Mouse (Mus musculus) T-helper 1 cell (primary cell): ENCODE results near the gene Jade1.

Source experiments
- in situ Hi-C: fragments of 300-600 bp; cut with MboI, MseI; formaldehyde crosslinking; loops from one replicate; pipeline ENCODE4 v1.15.1; 2025; ENCODE audit warnings: high pct_unique_total_duplicates

Jade1 gene

DNA sequence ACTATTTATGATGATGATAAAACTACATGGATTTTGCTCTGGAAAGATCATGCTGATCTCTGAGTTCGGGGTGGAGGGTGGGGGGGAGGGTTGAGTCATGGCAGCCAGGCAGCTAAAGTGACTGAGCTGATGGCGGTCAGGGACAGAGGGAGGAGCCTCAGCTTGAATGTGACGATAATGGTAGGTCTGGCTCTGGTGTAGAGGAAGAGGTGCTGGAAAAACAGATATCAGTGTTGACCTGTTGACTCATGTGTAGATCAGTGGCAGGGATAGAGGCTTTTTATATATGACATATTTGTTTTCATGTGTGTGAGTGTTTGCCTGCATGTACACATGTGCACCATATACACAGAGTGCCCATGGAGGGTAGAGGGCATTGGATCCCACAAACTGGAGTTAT, 3.9 kb upstream of the Jade1 start:
- in situ Hi-C loops, result no loop called here

DNA sequence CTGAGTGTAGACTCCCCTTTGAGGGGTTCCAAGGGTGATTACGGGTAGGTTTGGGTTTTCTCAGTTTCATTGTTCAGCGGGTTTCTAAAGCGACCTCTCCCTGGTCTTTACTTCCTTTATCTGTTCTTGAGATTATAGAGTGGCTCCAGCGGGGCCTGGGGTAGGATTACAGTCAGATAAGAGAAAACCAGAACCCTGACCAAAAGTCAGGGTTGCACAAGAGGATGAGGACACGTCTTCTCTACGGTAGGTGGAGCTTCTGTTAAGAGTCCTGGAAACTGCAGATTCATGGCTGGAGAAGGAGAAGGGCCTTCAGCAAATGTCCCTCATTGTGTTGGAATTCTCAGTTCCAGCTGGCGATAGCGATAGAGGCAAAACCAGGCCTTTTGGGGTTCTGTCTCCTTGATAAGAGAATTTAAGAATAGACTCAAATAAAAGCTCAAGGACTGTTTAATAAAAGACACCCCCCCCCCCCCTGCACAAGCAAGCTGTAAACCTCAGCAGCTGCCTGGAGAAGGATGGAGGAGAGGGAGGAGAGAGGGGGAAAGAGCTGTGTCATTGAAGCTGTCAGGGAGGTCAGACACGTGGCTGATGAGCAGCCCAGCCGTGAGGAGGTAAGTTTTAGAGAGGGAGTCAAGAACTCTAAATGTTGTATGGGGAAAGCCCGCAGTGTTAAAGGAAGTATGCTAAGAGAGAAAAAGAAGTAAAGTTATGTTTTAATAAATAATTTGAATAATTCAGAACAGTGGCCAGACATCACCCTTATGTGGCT, 2.6 kb upstream of the Jade1 start:
- in situ Hi-C loops, result no loop called here

GRCm38 (mm10) chr3:41553681-41554080, 1.9 kb upstream of the Jade1 start:
- in situ Hi-C loops, result no loop called here

DNA sequence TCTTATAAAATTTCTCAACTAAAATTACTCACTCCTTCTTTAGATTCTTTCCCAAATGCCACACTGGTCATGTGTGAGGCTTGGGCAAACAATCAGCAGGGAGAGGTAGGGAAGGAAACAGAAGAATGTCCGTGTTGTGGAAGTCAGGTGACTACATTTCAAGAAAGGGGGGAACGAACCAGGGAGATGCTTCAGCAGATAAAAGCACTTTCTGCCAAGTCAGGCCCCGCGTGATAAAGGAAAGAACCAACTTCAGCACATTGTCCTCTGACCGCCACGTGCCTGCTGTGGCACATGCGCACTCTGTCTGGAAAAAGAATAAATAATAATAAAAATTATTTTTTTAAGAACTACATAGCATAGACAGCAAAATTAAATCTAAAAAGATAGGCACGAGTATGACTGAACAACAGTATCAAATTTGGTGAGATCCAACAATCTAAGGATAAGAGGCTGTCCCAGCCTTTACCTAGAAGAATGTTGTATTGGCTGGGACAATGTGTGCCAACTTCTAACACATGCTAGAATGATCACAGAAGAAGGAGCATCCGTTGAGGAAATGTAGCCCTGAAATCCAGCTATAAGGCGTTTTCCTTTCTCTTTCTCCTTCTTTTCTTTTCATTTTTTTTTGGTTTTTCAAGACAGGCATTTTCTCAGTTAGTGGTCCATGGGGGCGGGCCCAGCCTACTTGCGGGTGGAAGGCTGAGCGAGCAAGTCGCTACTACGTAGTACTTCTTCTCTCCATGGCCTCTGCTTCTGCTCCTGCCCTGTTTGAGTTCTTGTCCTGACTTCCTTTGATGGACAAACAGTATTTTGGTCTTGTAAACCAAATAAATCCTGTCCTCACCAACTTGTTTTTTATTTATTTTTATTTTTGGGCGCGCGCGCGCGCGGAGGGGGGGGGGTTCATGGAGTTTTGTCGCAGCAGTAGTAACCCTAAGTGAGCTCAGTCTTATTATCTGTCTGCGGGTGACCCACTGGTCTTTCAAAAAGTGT, 753 bp upstream of the Jade1 start:
- in situ Hi-C loops, result no loop called here

DNA sequence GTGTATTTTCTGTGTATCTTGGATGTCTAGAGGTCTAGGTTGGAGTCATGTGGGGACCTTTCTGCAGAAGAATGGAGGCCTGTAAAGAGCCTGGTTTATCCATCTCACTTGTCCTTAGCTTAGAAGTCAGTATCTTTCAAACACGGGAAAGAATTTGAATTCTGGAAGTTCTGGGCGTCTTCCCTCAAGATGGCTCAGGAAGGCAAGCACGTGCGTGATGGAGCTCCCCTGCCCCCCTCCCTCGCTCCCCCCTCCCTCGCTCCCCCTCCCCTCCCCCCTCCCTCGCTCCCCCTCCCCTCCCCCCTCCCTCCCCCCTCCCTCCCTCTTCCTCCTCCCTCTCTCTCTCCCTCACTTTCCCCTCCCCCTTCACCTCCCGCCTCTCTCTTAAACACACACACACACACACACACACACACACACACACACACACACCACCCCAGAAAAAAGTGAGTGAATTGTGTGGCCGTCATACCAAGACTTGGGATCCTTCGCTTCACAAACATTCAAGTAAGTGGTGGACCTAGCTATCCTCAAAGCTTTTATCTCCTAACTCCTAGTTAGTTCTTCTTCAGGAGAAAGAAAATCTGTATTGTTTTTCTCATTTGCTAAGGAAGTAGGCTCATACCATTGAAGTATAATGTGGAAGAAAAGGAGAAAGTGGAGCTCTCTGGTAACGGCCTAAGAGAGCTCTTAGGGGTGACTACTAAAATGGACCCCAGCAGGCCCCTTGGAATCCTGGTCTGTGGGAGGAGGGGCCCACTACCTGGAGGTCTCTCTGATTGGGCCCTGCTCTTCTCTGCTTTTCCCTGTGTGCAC, 1.1 kb downstream of the Jade1 start:
- in situ Hi-C loops, result no loop called here

DNA sequence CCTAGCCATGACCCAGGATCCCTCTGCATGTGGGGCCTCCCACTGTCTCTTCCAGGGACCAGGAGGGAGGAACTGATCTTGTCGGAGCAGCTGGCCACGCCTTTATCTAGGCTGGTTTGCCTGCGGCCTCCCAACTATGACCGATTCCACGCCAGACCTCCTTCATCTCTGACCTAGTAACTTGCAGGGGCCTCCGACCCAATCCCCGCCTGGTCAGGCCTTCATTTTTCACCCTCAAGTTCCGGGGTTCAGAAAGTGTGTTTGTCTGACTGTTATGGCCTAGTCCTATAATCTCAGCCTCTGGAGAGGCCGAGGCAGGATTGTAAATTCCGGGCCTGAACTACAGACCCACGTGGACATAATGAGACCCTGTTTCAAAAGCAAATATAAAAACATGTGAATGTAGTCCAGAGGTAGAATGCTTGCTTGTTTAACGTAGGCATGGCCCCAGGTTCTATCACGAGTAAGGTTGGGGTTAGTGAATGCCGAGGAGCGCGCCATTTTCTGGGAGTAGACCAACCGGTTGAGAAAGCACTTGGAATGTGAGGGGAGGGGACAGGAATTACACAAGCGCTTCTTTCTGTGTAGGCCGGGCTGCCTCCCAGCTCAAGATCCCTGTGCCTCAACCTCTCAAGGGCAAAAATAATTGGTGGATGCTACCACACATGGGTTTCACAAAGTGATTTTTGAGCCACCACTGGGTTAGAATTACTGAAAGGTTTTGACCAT, 1.9 kb downstream of the Jade1 start:
- in situ Hi-C loops, result no loop called here

DNA sequence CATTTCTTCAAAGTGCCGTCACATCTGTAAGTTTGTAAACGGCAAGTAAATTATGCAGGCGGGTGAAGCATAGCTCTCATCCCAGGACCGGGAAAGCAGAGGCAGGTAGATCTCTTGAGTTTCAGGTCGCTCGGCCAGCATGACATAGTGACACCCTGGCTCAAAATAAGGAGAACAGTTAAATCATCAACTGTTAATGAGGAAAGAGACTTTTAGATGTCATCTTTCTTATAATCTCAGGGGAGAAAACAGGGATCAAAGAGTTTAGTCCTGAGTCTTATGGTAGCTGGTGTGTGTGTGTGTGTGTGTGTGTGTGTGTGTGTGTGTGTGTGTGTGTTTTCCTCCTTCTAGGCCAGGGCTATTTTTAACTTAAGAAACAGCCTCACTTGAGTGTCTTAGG, 5.0 kb downstream of the Jade1 start:
- in situ Hi-C loops, result no loop called here

GRCm38 (mm10) chr3:41561787-41562186, 6.3 kb downstream of the Jade1 start:
- in situ Hi-C loops, result no loop called here

- in situ Hi-C loops, result no loop called here
Observed at GRCm38 (mm10) chr3:41563211-41563931, 7.8 kb downstream of the Jade1 start.

GRCm38 (mm10) chr3:41563997-41564396, 8.5 kb downstream of the Jade1 start:
- in situ Hi-C loops, result no loop called here

- in situ Hi-C loops, result no loop called here
Observed at GRCm38 (mm10) chr3:41564471-41565213, 9.1 kb downstream of the Jade1 start.

DNA sequence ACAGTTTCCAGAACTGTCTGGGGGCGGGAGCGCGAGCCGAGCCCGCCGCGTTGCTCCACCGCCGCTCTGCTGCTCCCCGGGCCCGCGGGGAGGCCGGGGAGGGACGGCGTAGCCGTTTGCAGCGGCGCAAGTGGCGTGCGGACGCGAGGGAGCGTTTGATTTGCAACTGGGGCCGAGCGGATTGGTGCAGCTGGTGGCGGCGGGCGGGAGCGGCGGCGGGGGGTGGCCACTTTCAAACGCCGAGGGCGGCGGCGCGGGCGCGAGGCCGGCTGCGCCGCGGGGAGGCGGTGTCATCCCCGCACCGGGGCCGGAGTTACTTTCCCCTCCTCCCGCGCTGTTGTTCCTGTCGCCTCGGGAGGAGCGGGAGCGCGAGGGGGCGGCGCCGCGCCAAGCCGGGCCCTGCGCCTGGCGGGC, 9.9 kb downstream of the Jade1 start:
- in situ Hi-C loops, result no loop called here

DNA sequence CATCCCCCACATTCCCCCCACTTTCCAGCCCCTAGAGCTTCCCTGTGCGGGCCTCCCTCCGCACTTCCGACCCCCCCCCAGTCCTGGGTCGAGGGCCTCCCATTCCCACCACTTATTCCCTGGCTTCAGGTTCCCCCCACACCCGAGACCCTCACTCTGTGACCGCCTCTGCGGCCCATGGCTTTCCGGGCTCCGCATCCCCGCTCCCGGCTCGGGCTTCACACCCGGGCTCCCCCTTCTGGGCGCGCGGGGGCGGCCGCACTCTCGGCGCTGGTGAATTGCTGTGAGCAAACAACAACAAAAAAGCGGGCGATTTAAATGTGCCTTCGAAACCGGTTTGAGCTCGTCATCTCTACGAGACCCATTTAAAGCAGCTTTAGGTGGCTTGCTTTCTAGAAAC, 10.4 kb downstream of the Jade1 start:
- in situ Hi-C loops, result no loop called here

DNA sequence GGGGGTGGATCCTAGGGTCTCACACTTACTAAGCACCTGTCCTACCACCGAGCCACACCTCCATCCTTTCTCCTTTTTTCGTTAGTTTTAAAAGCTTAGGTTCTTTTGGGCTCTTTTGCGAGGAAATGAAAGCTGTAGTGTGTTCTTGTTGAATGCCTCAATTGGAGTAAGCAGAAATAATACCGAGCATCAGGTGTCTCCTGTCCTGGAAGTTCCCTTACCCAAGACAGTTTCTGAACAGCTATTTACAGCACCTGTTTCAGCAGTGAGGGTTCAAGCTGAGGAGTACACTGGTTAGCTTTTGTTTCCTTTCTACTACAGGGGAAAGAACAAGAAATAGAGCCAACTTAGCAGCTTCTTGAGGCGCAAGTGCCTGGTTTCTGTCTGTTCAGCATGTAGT, 14.4 kb downstream of the Jade1 start:
- in situ Hi-C loops, result no loop called here

DNA sequence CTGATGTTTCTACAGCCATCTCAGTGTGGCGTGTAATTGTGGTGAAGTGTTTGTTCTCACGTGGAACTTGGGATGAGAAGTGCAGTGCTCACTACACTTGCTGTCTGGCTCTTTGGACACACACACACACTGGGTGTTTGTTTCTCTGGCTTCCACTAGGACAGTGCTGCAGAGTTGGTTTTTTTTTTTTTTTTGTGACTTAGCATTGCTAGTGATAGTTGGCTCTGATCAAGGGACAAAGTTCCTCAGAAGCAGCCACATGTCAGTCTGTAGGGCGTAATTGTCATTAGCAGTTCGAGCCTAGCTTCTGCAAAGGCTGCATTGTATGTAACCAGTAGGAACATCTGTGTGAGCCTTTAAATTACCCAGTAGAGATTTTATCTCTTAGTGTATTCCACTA, 16.6 kb downstream of the Jade1 start:
- in situ Hi-C loops, result no loop called here

GRCm38 (mm10) chr3:41572968-41573367, 17.4 kb downstream of the Jade1 start:
- in situ Hi-C loops, result no loop called here

- in situ Hi-C loops, result no loop called here
Observed at GRCm38 (mm10) chr3:41574208-41574607, 18.7 kb downstream of the Jade1 start.

GRCm38 (mm10) chr3:41574720-41575435, 19.3 kb downstream of the Jade1 start:
- in situ Hi-C loops, result loop anchor here (25.0 kb wide), 1 partner anchor 1038 kb away; the partner anchor contains the start of gene Intu

DNA sequence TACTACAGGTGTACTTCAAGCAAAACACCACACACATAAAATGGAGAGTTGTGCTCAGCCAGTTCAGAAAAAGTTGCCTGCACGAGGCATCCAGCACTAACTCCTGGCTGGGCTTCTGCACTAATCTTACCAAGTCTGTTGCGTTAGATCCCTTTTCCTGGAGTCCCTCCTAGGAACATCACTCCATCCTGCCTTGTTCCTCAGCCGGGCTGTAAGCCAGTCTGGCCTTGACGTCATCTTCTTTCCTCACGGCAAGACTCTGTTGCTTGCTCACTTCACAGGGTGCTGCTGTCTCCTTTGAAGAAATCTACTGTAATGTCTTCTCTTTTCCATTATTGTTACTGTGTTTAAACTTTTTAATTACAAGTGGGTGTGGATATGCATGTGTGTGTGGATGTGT, 20.4 kb downstream of the Jade1 start:
- in situ Hi-C loops, result loop anchor here (25.0 kb wide), 1 partner anchor 1039 kb away; the partner anchor contains the start of gene Intu
